ENCODE assay signal across 9 mouse cellular contexts in the genomic region with DNA sequence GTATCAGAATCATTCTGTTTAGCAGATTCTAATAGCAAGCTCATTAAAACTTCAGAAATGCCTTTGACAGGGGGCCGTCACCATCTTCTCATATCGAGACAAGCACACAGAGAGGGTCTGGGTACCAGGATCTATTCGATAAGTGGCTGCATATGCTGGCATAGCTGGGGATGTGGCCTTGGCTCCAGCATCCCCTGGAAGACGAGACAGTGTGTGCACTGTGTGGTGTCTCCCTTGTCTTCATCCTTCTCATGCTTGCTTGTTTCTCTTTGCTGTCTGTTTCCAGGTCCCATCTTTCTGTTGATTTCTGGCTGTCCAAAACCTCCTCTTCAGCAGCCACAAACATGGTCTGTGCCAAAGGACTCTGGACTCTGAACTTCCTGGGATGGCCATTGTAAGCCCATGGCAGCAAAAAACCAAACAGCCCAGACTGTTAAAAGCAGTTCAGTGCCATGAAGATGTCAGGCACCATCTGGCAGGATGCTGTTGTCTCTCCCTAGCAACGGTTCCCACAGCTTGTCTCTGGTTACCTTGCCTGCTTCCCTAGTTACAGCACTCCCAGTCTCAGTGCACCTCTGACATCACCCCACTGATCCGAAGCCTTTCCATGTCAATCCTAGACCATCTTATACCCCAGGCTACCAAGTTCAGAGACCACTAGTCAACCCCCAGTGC. TPM values are rescaled to one million over a fixed set of nuclear protein-coding genes. Genes with fewer than 3 reads are reported as not detected.
DNase-seq lines count a peak whose midpoint lies in the region; ATAC-seq lines count a peak whose summit lies in the region.
"Had no signal": no experiment of that assay in that cellular context is flagged by ENCODE, and none has a peak within 500 bp of the region (broad histone marks: within the 10 kb centered on the region; RNA-seq: fewer than 3 reads in every experiment).

No protein-coding gene starts in this region.

- peak; percentile 88; the same call in 1 of the 2 replicates for ATAC-seq in neural tube, embryonic 13.5 days (ENCODE audit: low read depth)
- ATAC-seq: lung, postnatal 0 days had no signal

- no peaks in the 10 kb centered on the region for H3K9me3 ChIP-seq in neural tube, embryonic 13.5 days

- no peaks in the 10 kb centered on the region for H3K27me3 ChIP-seq in neural tube, embryonic 13.5 days

- H3K27ac ChIP-seq in neural tube, embryonic 13.5 days (replicated peaks) = no peak overlapping the region

- H3K4me2 ChIP-seq in neural tube, embryonic 13.5 days = no peak overlapping the region

- WGBS in neural tube, embryonic 13.5 days = 63% methylated on average over 6 of the region's 6 CpGs

- H3K9ac ChIP-seq in neural tube, embryonic 13.5 days = no peak overlapping the region

- peak; percentile 11 for DNase-seq in retina, postnatal 1 day
- no peak for DNase-seq in retina, embryonic 14.5 days (ENCODE audit: low spot score)
- DNase-seq in cerebellum, postnatal 36 days = peak; percentile 31 to 38
- peak; percentile 39 to 42 for DNase-seq in layer of hippocampus, postnatal 10 days (ENCODE audit: low spot score in 2 of 2)
- no peak for DNase-seq in T-cell, adult 2 months (ENCODE audit: low spot score)
- no peak for DNase-seq in natural killer cell, adult 2 months (ENCODE audit: low spot score in 2 of 2)
- no peak for DNase-seq in lung, postnatal 10 days

- H3K4me3 ChIP-seq in neural tube, embryonic 13.5 days = no peak overlapping the region

- no peaks in the 10 kb centered on the region for H3K36me3 ChIP-seq in neural tube, embryonic 13.5 days

- H3K4me1 ChIP-seq in neural tube, embryonic 13.5 days (replicated peaks) = peaks cover 15% of the 10 kb centered on the region

RNA-seq across cellular contexts. Expression of a gene that starts 56.5 kb away (rescaled TPM):
- 100 to 1,000 TPM in 1 of 2 experiments, 10 to 100 TPM in 1; 90.5 to 105 TPM for total RNA-seq in layer of hippocampus, postnatal 10 days (2021)
- polyA plus RNA-seq in neural tube, embryonic 13.5 days (2015; fragmentation: Nextera tagmentation; extraction: Ambion mirVana) = 10.8 and 11.1 TPM in 2 replicates

Comparison
In these comparisons a context has a peak if more than half of its experiments do, and no peak if none do; other contexts are left out.
1. DNase-seq: peak in retina, postnatal 1 day (single experiment), cerebellum, postnatal 36 days (2 of 2) and layer of hippocampus, postnatal 10 days (2 of 2); none in retina, embryonic 14.5 days (single experiment), T-cell, adult 2 months (single experiment), natural killer cell, adult 2 months (0 of 2) and lung, postnatal 10 days (single experiment).